Mouse (Mus musculus) midbrain, postnatal 0 days (tissue): Measurements from ENCODE around the gene Tnfaip8l1. TPM values are rescaled to one million over a fixed set of nuclear protein-coding genes. Genes with fewer than 3 reads are reported as not detected.

Experiments used
- ATAC-seq: fragments of 200-750 bp; cut with Nextera tagmentation; 2 replicates; pipeline ENCODE4 v1.8.0; 2017; ENCODE audit warnings: moderate number of reproducible peaks, mild to moderate bottlenecking, moderate TSS enrichment, moderate library complexity; ENCODE audit not compliant: low FRiP score
- DNase-seq: peaks from one replicate; pipeline ENCODE4 v3.0.0-alpha.2; 2015; ENCODE audit warnings: low spot score
- H3K27ac ChIP-seq: fragments of 300-500 bp; sonication (generic); 2 replicates; pipeline ENCODE4 v1.5.1; 2014; ENCODE audit warnings: low read depth, mild to moderate bottlenecking, low read length, mixed read lengths
- H3K27me3 ChIP-seq: fragments of 300-500 bp; sonication (generic); 2 replicates; pipeline ENCODE4 v1.6.1; 2014; ENCODE audit warnings: low read length, control low read depth, mixed read lengths; ENCODE audit not compliant: insufficient read depth
- H3K36me3 ChIP-seq: fragments of 300-500 bp; sonication (generic); 2 replicates; pipeline ENCODE4 v1.6.1; 2014; ENCODE audit warnings: low read length, control low read depth, mixed read lengths; ENCODE audit not compliant: insufficient read depth
- H3K4me1 ChIP-seq: fragments of 300-500 bp; sonication (generic); 2 replicates; pipeline ENCODE4 v1.6.1; 2014; ENCODE audit warnings: mild to moderate bottlenecking, control low read depth, antibody characterized with exemption, low read length, mixed read lengths; ENCODE audit not compliant: insufficient read depth
- H3K4me2 ChIP-seq: fragments of 300-500 bp; sonication (generic); 2 replicates; pipeline ENCODE4 v1.6.1; 2014; ENCODE audit warnings: low read depth, mild to moderate bottlenecking, low read length, mixed read lengths; ENCODE audit not compliant: poor library complexity, severe bottlenecking
- H3K4me3 ChIP-seq: fragments of 300-500 bp; sonication (generic); 2 replicates; pipeline ENCODE4 v1.5.1; 2014; ENCODE audit warnings: low read depth, mild to moderate bottlenecking, low read length, moderate library complexity
- H3K9ac ChIP-seq: fragments of 300-500 bp; sonication (generic); replicated peaks from 2 replicates; pipeline ENCODE4 v1.6.1; 2014; ENCODE audit warnings: mild to moderate bottlenecking, low read length, moderate library complexity, mixed read lengths; ENCODE audit not compliant: poor library complexity, severe bottlenecking
- H3K9me3 ChIP-seq: fragments of 300-500 bp; sonication (generic); 2 replicates; pipeline ENCODE4 v1.6.1; 2016; ENCODE audit warnings: low read length, control low read depth
- CTCF ChIP-seq: IDR thresholded peaks from 2 replicates; pipeline ENCODE4 v1.5.1; 2016; ENCODE audit warnings: antibody characterized with exemption, mild to moderate bottlenecking
- WGBS: fragments of 180-500 bp; shearing (Covaris S2); extraction: QIAGEN DNeasy Blood & Tissue Kit; methylation state at CpG from one replicate; pipeline ENCODE4 v1.1.7; 2014; 5-methylcytosine and 5-hydroxymethylcytosine counted together
- polyA plus RNA-seq: library from polyadenylated mRNA; unstranded; fragments of >200 nt; fragmentation: Nextera tagmentation; extraction: Ambion mirVana; gene quantifications from 2 replicates; pipeline ENCODE4 v1.2.1, GENCODE M21; 2015
- total RNA-seq: library from RNA; depleted of rRNA; stranded (reverse); fragments of >200 nt; gene quantifications from 2 replicates; pipeline ENCODE4 v1.2.3, GENCODE M21; 2014

The Tnfaip8l1 gene
- total and polyA plus RNA-seq, 2 experiments from 2014 or later: 8.4 to 15.1 TPM

DNA sequence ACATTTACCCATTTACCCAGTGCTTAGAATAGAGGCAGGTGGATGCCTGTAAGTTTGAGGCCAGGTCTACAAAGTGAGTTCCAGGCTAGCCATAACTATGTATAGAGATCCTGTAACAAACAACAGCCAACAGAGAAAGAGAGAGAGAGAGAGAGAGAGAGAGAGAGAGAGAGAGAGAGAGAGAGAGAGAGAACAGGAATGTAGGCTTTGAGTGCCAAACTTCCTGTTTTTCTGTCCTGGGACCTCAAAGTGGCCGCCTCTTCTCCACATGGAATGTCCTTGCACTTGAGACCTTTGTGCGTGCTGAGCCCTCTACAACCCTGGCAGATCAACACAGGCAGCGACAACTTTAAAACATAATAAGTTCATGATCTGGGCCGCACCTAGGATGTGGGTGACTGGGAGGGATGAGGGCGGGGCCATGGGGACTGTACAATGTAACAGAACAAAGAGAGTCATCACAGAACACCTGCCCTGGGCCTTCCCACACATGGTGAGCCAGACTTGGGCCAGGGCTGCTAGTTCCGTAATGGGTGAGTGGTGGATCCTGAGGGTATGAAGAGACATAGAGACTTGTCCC is 1.3 kb downstream of the Tnfaip8l1 start:
- TF ChIP-seq CTCF: no peak
- Histone ChIP-seq H3K9me3 (no peaks in the 10 kb centered on the region), H3K27ac (no peak overlapping the region), H3K4me2 (no peak overlapping the region), H3K36me3 (no peaks in the 10 kb centered on the region), H3K9ac (no peak overlapping the region), H3K27me3 (0 out of 2 replicates have a peak, but pooled peaks cover 7% of the 10 kb centered on the region), H3K4me3 (no peak overlapping the region), H3K4me1 (peaks cover 6% of the 10 kb centered on the region)
- no peak for DNase-seq
- no peak for ATAC-seq
- WGBS: 85% methylated on average over 6 of the region's 6 CpGs

DNA sequence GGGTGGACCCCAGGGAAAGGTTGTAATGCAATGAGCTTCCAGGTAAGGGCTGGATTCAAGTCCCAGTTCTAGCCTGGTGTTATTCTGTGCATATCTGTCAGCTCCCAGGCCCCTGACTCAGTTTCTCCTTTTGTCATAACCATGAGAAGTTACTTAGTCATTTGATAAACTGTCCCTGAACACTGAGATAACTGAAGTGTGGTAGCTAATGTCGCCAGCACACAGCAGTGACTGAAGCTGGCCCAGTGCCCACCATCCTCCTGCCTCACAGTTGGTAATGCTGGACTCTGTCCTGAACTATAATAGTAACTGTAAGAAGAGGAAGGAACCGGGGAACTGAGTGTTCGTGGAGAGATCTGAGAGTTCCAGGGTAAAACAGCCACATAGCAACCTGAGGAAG is 2.2 kb downstream of the Tnfaip8l1 start:
- no peak for DNase-seq

DNA sequence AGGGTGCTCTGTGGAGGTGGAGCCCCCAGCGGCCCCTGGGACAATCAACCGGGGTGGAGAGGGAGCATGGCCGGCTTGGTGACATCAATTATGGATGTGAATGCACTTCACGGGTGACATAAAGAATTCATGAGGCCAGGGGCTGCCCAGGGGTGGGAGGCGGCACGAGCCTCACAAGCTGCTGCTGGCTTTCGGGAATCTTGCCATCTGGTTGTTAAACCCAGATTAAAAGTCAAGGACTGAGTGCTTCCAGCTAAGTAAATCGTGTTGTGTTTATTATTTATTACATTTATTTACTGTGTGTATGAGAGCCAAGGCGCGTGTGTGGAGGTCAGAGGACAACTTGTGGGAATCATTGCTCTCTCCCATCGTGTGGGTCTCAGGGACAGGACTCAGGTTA is 3.4 kb downstream of the Tnfaip8l1 start:
- no peak; the same call in 1 of the 2 replicates for TF ChIP-seq CTCF
- H3K27me3 ChIP-seq: 0 out of 2 replicates have a peak, but pooled peaks cover 7% of the 10 kb centered on the region

More for the DNA sequence above, 2.2 kb downstream of the Tnfaip8l1 start:
- no peak overlapping the region for H3K4me2 ChIP-seq
- no peaks in the 10 kb centered on the region for H3K36me3 ChIP-seq
- H3K27me3 ChIP-seq: 0 out of 2 replicates have a peak, but pooled peaks cover 7% of the 10 kb centered on the region
- no peak for ATAC-seq
- H3K9ac ChIP-seq: no peak overlapping the region
- peaks cover 6% of the 10 kb centered on the region for H3K4me1 ChIP-seq
- no peaks in the 10 kb centered on the region for H3K9me3 ChIP-seq
- no peak for TF ChIP-seq CTCF
- no peak overlapping the region for H3K27ac ChIP-seq
- no peak overlapping the region for H3K4me3 ChIP-seq
- WGBS: 78% methylated on average over 3 of the region's 3 CpGs

DNA sequence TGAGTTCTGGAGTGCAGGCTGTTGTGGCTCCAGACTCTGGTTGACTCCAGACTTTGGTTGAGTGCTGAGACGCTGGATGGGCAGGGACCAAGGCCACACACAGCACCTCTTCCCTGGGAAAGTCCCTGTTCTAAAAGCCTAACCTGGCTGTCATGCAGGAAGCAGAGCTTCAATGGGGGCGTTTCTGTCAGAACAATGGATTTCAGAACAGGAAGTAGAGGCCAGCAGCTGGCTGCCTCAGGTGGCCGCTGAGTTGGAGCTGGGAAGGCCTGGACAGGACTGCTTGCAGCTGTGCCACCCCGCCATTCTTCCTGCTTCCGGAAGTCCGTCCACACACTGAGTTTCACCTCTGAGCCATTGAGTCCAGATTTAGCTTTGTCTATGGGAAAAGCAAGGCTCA is 7.6 kb downstream of the Tnfaip8l1 start:
- Histone ChIP-seq H3K27me3 (no peaks in the 10 kb centered on the region), H3K9me3 (no peaks in the 10 kb centered on the region), H3K4me3 (no peak overlapping the region), H3K36me3 (peaks cover 10% of the 10 kb centered on the region; the same call in 1 of the 2 replicates), H3K4me1 (no peaks in the 10 kb centered on the region), H3K4me2 (no peak overlapping the region), H3K9ac (no peak overlapping the region), H3K27ac (no peak overlapping the region)
- WGBS: 63% methylated on average over 6 of the region's 6 CpGs
- TF ChIP-seq CTCF: no peak
- no peak for ATAC-seq
- no peak for DNase-seq

More for the DNA sequence above, 3.4 kb downstream of the Tnfaip8l1 start:
- ATAC-seq (no peak), DNase-seq (no peak)
- Histone ChIP-seq H3K36me3 (no peaks in the 10 kb centered on the region), H3K9ac (no peak overlapping the region), H3K4me2 (no peak overlapping the region), H3K27ac (no peak overlapping the region), H3K9me3 (no peaks in the 10 kb centered on the region), H3K4me1 (peaks cover 6% of the 10 kb centered on the region), H3K4me3 (no peak overlapping the region)
- WGBS: 44% methylated on average over 11 of the region's 11 CpGs

DNA sequence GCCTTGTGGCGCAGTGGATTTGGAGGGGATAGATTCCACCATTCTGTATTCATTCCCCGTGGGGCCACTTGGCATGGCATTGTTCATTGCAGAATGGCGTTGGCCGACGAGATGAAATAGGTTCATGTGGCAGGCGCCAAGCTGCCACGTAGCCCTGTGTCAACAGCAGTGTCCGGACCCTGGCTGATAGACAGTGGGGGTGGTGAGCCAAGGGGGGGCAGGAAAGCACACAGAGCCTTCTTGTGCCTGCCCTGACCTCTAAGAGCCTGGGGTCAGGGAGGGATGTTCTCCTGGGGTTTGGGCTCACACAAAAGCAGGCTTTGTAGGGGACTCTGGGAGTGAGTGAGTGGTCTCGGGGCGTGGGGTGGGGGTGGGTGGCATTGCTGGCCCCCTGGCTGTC is 8.4 kb downstream of the Tnfaip8l1 start:
- peaks cover 10% of the 10 kb centered on the region; the same call in 1 of the 2 replicates for H3K36me3 ChIP-seq
- ATAC-seq: 0 out of 2 replicates have a peak, but pooled peaks have one; percentile 21
- H3K9me3 ChIP-seq: no peaks in the 10 kb centered on the region
- no peak for TF ChIP-seq CTCF
- peak; percentile 48 for DNase-seq
- no peaks in the 10 kb centered on the region for H3K4me1 ChIP-seq
- H3K4me2 ChIP-seq: no peak overlapping the region
- no peaks in the 10 kb centered on the region for H3K27me3 ChIP-seq
- no peak overlapping the region for H3K9ac ChIP-seq
- H3K4me3 ChIP-seq: no peak overlapping the region
- WGBS: 20% methylated on average over 10 of the region's 10 CpGs
- H3K27ac ChIP-seq: no peak overlapping the region

DNA sequence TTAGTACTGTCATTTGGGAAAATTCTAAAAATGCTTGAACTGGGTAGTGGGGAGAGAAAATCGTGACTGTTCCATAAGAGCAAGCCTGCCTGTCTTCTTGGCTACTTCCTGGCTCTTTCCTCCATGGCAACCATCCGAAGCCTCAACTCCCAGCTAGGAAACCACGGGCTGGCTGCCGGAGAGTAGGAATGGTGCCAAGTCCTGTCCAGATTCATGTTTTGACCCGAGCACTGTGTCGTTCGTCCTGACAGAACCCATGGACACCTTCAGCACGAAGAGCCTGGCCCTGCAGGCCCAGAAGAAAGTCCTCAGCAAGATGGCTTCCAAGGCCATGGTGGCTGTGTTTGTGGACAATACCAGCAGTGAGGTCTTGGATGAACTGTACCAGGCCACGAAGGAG is 9.2 kb downstream of the Tnfaip8l1 start:
- no peak for ATAC-seq
- Histone ChIP-seq H3K9me3 (no peaks in the 10 kb centered on the region), H3K36me3 (peaks cover 13% of the 10 kb centered on the region), H3K4me2 (no peak overlapping the region), H3K27me3 (no peaks in the 10 kb centered on the region), H3K4me3 (no peak overlapping the region), H3K27ac (no peak overlapping the region), H3K4me1 (no peaks in the 10 kb centered on the region), H3K9ac (no peak overlapping the region)
- WGBS: 74% methylated on average over 9 of the region's 9 CpGs
- DNase-seq: peak; percentile 32
- TF ChIP-seq CTCF: no peak
